ENCODE assay signal across 8 mouse cellular contexts in the genomic region with DNA sequence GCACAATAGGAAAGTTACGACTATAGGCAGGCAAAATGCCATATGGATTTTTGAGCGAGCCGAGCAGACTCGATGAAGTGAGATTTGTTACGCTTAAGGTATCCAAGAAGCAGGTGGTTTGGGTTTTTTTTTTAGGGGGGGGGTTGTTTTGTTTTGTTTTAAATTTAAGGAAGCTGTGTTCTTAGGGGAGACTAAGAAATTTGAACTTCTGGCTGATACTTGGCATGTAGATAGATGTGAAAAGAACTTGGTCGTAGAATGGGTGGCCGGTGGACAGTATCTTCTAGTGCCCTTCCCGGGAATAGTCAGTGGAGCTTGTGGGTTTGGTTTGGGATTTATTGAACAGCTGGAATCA. TPM values are rescaled to one million over a fixed set of nuclear protein-coding genes. Genes with fewer than 3 reads are reported as not detected.
DNase-seq lines count a peak whose midpoint lies in the region; ATAC-seq and TF ChIP-seq lines count a peak whose summit lies in the region.

No protein-coding gene starts in this region.

- H3K27me3 ChIP-seq in spleen, adult 2 months (ENCODE audit: control insufficient read depth, insufficient read depth, low read length): no peaks in the 10 kb centered on the region
- H3K27me3 ChIP-seq in limb, embryonic 12.5 days: no peaks in the 10 kb centered on the region
- H3K27me3 ChIP-seq in small intestine, adult 2 months (ENCODE audit: control insufficient read depth, insufficient read depth, low read length): no peaks in the 10 kb centered on the region

- TF ChIP-seq CTCF in spleen, adult 2 months (IDR thresholded peaks at IDR 0.05; ENCODE audit: extremely low read depth, insufficient read depth, insufficient read length, insufficient replicate concordance): no peak
- no peak for TF ChIP-seq CTCF in embryonic fibroblast, embryonic 13.5 days (IDR thresholded peaks at IDR 0.05; ENCODE audit: borderline replicate concordance, insufficient read depth, low read length)
- no peak for TF ChIP-seq CTCF in small intestine, adult 2 months (IDR thresholded peaks at IDR 0.05; ENCODE audit: extremely low read depth, insufficient read length, insufficient replicate concordance, low read depth, low read length)

- no peaks in the 10 kb centered on the region for H3K9me3 ChIP-seq in limb, embryonic 12.5 days

- WGBS in spleen, adult 2 months: under 1% methylated on average over 8 of the region's 8 CpGs
- WGBS in limb, embryonic 12.5 days: under 1% methylated on average over 8 of the region's 8 CpGs
- under 1% methylated on average over 8 of the region's 8 CpGs for WGBS in small intestine, adult 2 months

- no peak for ATAC-seq in limb, embryonic 12.5 days (ENCODE audit: insufficient number of reproducible peaks, insufficient read depth, low FRiP score, low TSS enrichment, low read depth)

- DNase-seq in spleen, adult 2 months (ENCODE audit: low read depth in 1 of 2, low spot score in 2 of 2): no peak
- no peak for DNase-seq in spleen, postnatal 10 days (ENCODE audit: low spot score in 2 of 2)
- DNase-seq in left cerebral cortex, adult 18-20 months (ENCODE audit: low spot score in 2 of 2): no peak
- no peak for DNase-seq in lung, postnatal 25 days (ENCODE audit: low spot score)
- DNase-seq in adrenal gland, adult 18-20 months (ENCODE audit: low spot score in 2 of 2): no peak

- H3K27ac ChIP-seq in spleen, adult 2 months (ENCODE audit: insufficient read depth, low read length): no peak overlapping the region
- H3K27ac ChIP-seq in embryonic fibroblast, embryonic 13.5 days (ENCODE audit: insufficient read depth, low read length): no peak overlapping the region; the same call in 1 of the 2 replicates
- peak overlapping the region; percentile 95 for H3K27ac ChIP-seq in limb, embryonic 12.5 days
- H3K27ac ChIP-seq in small intestine, adult 2 months (ENCODE audit: insufficient read depth, low read depth, low read length): no peak overlapping the region

- H3K4me2 ChIP-seq in limb, embryonic 12.5 days: peak overlapping the region; percentile 65

- peak overlapping the region; percentile 95 for H3K9ac ChIP-seq in limb, embryonic 12.5 days (replicated peaks)

- H3K4me1 ChIP-seq in spleen, adult 2 months (ENCODE audit: control insufficient read depth, insufficient read depth, insufficient read length): peaks cover 13% of the 10 kb centered on the region
- H3K4me1 ChIP-seq in embryonic fibroblast, embryonic 13.5 days (ENCODE audit: control insufficient read depth, insufficient read depth, low read length): peaks cover 11% of the 10 kb centered on the region; the same call in 1 of the 2 replicates
- peaks cover 31% of the 10 kb centered on the region for H3K4me1 ChIP-seq in limb, embryonic 12.5 days (replicated peaks)
- H3K4me1 ChIP-seq in small intestine, adult 2 months (ENCODE audit: control insufficient read depth, insufficient read depth, insufficient read length, low read length): peaks cover 8% of the 10 kb centered on the region

- no peaks in the 10 kb centered on the region for H3K36me3 ChIP-seq in spleen, adult 2 months (ENCODE audit: control insufficient read depth, insufficient read depth, low read length)
- H3K36me3 ChIP-seq in limb, embryonic 12.5 days: no peaks in the 10 kb centered on the region
- H3K36me3 ChIP-seq in small intestine, adult 2 months (ENCODE audit: control insufficient read depth, insufficient read depth, low read length): no peaks in the 10 kb centered on the region

- no peak for TF ChIP-seq POLR2A in spleen, adult 2 months (IDR thresholded peaks at IDR 0.05; ENCODE audit: low read depth, low read length)
- no peak for TF ChIP-seq POLR2A in embryonic fibroblast, embryonic 13.5 days (IDR thresholded peaks at IDR 0.05; ENCODE audit: low read depth, low read length)
- no peak for TF ChIP-seq POLR2A in small intestine, adult 2 months (IDR thresholded peaks at IDR 0.05; ENCODE audit: low read depth, low read length)

- H3K4me3 ChIP-seq in spleen, adult 2 months (ENCODE audit: extremely low read depth, insufficient read depth, insufficient read length): peak overlapping the region; percentile 91
- H3K4me3 ChIP-seq in embryonic fibroblast, embryonic 13.5 days (ENCODE audit: insufficient read depth, low read length): peak overlapping the region; percentile 99
- peak overlapping the region; percentile 96 for H3K4me3 ChIP-seq in limb, embryonic 12.5 days (replicated peaks)
- peak overlapping the region; percentile 79 for H3K4me3 ChIP-seq in small intestine, adult 2 months (ENCODE audit: low read depth, low read length)

RNA-seq across cellular contexts. Expression of gene Reps1, which starts 0.7 kb away (rescaled TPM):
- polyA plus RNA-seq in spleen, adult 2 months (2012; rRNA removed): 33.3 and 43.7 TPM in 2 replicates
- 42.6 and 57.3 TPM in 2 replicates for polyA plus RNA-seq in embryonic fibroblast, embryonic 13.5 days (2011; ENCODE audit: insufficient read length, low read depth, missing spikeins)
- polyA plus RNA-seq in limb, embryonic 12.5 days (2016; fragmentation: Nextera tagmentation; extraction: Ambion mirVana): 21.3 and 38.1 TPM in 2 replicates
- 9.8 and 15.5 TPM in 2 replicates for polyA plus RNA-seq in small intestine, adult 2 months (2012; rRNA removed)
- total RNA-seq in left cerebral cortex, adult 18-20 months (2021): 10 to 100 TPM; 64.3 to 71.3 TPM
- total RNA-seq in adrenal gland, adult 18-20 months (2021): 10 to 100 TPM; 26.8 to 30.3 TPM

RNA-seq across cellular contexts. Expression of gene Abracl, which starts 33.3 kb away (rescaled TPM):
- polyA plus RNA-seq in spleen, adult 2 months (2012; rRNA removed): 3.5 and 3.7 TPM in 2 replicates
- polyA plus RNA-seq in embryonic fibroblast, embryonic 13.5 days (2011; ENCODE audit: insufficient read length, low read depth, missing spikeins): 224 and 302 TPM in 2 replicates
- 180 and 192 TPM in 2 replicates for polyA plus RNA-seq in limb, embryonic 12.5 days (2016; fragmentation: Nextera tagmentation; extraction: Ambion mirVana)
- polyA plus RNA-seq in small intestine, adult 2 months (2012; rRNA removed): 1.4 and 2.4 TPM in 2 replicates
- total RNA-seq in left cerebral cortex, adult 18-20 months (2021): 10 to 100 TPM; 16.9 to 24.1 TPM
- 10 to 100 TPM; 18.6 to 21.4 TPM for total RNA-seq in adrenal gland, adult 18-20 months (2021)

Comparison
In these comparisons a context has a peak if more than half of its experiments do, and no peak if none do; other contexts are left out.
1. RNA of gene Abracl, which starts 33.3 kb away (polyA plus RNA-seq): 224 to 302 TPM in embryonic fibroblast, embryonic 13.5 days and 180 to 192 TPM in limb, embryonic 12.5 days; 3.5 to 3.7 TPM in spleen, adult 2 months and 1.4 to 2.4 TPM in small intestine, adult 2 months; every median in the first group is over 10 times any median in the second.
2. Peak in every context shown above with its lines, with median percentiles within 50 percentile points of each other: H3K4me3 ChIP-seq.